Mouse (Mus musculus) cerebellum, postnatal 14 days (tissue): ENCODE measurements around the gene Ier3.

ENCODE experiments used
- DNase-seq, 2 experiments: peaks; one replicate each; pipeline ENCODE4 v3.0.0; 2021; ENCODE audit warnings: mixed read lengths in 2 of 2

Gene Ier3

GRCm38 (mm10) chr17:35812307-35812706 lies 9.2 kb upstream of the Ier3 start:
- no peak for DNase-seq

- DNase-seq = no peak
Observed at GRCm38 (mm10) chr17:35812736-35813135, 8.7 kb upstream of the Ier3 start.

- DNase-seq = peak; percentile 54 to 75
Observed at GRCm38 (mm10) chr17:35813245-35813647, 8.2 kb upstream of the Ier3 start.

GRCm38 (mm10) chr17:35813653-35814052 lies 7.8 kb upstream of the Ier3 start:
- no peak for DNase-seq

- DNase-seq = no peak
Observed at GRCm38 (mm10) chr17:35814678-35815077, 6.8 kb upstream of the Ier3 start.

GRCm38 (mm10) chr17:35815836-35816235 lies 5.6 kb upstream of the Ier3 start:
- no peak for DNase-seq

GRCm38 (mm10) chr17:35816686-35817085 lies 4.8 kb upstream of the Ier3 start:
- DNase-seq = no peak

- no peak for DNase-seq
Observed at GRCm38 (mm10) chr17:35817226-35817625, 4.3 kb upstream of the Ier3 start.

GRCm38 (mm10) chr17:35820111-35820510 lies 1.4 kb upstream of the Ier3 start:
- DNase-seq = no peak

- DNase-seq = no peak
Observed at GRCm38 (mm10) chr17:35822564-35822963, 1.1 kb downstream of the Ier3 start.

GRCm38 (mm10) chr17:35822964-35823937 lies 1.8 kb downstream of the Ier3 start, which contains the start of gene Flot1:
TSS of gene Flot1 (plus strand) at chr17:35823230.
- DNase-seq = peak; percentile 84 to 85

GRCm38 (mm10) chr17:35824402-35824801 lies 2.9 kb downstream of the Ier3 start:
- peak in 1 of 2 experiments; percentile 41 for DNase-seq

GRCm38 (mm10) chr17:35825109-35825850 lies 3.8 kb downstream of the Ier3 start:
- DNase-seq = no peak

- DNase-seq = peak; percentile 77 to 87
Observed at GRCm38 (mm10) chr17:35829737-35830136, 8.3 kb downstream of the Ier3 start.

- DNase-seq = no peak
Observed at GRCm38 (mm10) chr17:35832400-35833238, 11.1 kb downstream of the Ier3 start.

- DNase-seq = peak; percentile 38 to 40
Observed at GRCm38 (mm10) chr17:35833239-35833751, 11.8 kb downstream of the Ier3 start.

- no peak for DNase-seq
Observed at GRCm38 (mm10) chr17:35833894-35834293, 12.4 kb downstream of the Ier3 start.

GRCm38 (mm10) chr17:35834696-35835422 lies 13.4 kb downstream of the Ier3 start:
- peak in 1 of 2 experiments; percentile 68 for DNase-seq

- DNase-seq = peak; percentile 36 to 57
Observed at GRCm38 (mm10) chr17:35835424-35836140, 14.1 kb downstream of the Ier3 start.

- DNase-seq = peak; percentile 94 to 97
Observed at GRCm38 (mm10) chr17:35836178-35836965, 14.9 kb downstream of the Ier3 start.
